Mouse (Mus musculus): Measurements from ENCODE around the gene Vps16.

The Vps16 gene

DNA sequence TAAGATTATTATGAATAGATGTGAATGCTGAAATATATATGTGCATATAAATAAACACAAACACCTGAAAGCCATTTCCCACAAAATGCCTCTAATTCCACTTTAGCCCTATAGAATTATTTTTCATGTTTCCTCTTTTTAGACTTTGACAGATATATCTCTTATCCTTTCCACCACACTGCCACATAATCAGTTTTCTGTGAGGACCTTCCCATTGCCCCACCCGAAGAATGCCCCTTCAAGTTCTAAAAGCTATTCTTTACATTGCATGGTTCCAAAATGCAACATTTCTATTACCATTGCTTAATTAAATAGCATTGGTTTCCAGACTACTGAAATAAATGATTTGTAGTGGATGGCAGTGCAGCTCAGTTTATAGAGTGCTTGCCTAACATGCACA lies 42.3 kb downstream of the Vps16 start:
- no peak for DNase-seq

DNA sequence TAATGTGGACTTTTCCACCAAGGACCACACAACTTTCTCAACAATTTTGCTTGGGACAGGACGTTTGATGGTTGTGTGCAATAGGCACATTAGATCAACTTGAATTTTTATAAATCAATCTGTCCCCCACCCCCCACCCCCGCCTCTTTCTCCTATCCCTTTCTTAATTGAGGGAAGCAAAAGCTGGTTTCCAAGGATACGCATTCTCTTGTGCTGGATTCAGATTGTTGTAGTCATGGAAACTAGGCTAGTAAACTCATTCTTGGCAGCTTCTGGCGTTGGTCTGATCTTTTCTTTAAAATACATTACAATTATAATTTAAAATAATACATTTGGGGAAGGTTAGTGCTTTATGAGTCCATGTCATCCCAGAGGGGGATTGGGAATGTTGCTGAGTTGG lies 45.2 kb downstream of the Vps16 start:
- DNase-seq = no peak

DNA sequence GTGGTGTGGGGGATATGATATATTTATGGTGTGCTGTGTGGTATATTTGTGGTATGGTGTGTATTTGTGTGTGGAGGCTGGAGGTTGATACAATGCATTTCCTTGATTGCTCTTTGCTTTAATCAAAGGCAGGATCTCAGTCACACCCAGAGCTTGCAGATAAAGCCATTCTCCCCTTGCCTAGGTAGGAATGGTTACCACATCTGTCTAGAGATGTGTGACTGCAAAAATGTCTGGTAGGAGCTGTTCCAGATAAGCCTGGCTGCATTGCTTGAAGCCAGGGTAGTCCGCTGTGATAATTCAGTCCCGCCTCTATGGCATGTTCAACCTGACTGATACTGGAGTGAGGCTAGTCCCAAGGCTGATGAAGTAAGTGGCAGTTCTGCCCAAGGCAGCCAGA lies 45.8 kb downstream of the Vps16 start:
- no peak for DNase-seq

DNA sequence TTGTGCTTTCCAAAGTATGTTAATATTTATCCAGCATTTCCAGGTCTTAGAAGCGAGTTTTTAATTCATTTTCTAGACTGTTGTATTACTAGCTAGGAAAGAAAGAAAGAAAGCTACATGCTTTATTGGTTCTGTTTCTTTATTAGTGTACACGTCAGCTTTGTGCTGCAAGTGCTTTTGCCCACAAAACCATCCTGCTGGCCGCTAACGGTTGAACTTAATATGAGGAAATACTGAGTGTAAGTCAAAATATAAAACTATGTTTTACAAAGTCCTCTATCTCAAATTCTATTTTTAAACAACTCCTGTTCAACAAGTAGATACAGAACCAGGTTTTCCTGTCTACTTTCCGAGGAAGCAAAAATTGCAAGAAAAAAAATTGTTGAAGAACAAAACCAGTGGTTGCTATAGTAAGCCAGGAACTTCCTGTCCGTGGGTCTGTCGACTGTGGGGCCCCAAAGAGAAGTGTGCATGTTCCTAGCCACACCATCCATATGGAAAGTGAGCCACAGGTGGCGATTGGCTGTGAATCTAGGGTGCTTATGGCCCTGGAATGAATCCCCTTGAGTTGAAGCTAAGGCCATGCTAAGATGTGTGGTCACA lies 48.9 kb downstream of the Vps16 start:
- DNase-seq = no peak

DNA sequence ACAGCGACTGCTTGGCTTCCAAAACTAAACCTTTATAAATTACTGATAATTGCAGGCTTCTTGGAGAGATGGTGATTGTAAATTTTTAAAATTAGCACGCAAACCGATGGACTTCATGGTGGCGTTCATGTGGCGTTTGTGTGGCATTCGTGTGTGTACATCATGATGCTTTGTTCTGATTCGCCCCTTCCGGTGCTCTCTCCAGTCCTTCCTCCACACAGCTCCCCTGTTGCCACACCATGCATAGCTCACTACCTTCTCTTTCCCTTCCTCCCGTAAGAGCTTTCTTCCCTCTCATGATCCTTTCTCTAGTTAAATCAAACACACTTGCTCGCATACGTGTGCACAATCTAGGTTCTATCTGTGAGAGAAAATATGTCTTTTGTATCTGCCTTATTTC lies 51.6 kb downstream of the Vps16 start:
- no peak for DNase-seq

DNA sequence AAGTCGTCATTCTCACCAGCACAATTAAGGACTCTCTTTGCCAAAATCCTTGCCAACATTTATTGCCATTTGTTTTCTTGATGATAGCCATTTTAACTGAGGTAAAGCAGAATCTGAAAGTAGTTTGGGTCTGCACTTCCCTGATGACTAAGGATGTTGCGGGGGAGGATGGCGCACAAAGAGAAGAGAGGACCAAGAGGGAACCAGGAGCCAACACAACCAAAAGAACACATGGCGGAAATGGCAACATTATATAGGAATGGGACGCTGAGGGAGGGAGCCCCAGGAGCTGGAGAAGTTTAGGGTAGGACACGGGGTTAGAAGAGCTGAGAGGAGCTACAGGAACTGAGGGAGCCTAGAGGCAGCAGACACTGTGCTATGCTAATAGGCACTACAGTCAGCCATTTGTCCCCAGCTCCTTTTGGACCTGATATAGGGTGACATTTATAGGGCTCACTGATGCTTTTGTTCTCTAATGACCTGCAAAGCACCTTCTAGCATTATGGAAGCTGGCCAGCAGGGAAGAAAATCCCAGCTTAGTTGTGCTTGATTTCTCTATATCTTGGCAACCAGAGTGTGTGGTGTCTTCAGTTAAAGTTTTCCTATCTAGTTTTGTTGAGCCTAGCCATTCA lies 52.6 kb downstream of the Vps16 start:
- DNase-seq = no peak

DNA sequence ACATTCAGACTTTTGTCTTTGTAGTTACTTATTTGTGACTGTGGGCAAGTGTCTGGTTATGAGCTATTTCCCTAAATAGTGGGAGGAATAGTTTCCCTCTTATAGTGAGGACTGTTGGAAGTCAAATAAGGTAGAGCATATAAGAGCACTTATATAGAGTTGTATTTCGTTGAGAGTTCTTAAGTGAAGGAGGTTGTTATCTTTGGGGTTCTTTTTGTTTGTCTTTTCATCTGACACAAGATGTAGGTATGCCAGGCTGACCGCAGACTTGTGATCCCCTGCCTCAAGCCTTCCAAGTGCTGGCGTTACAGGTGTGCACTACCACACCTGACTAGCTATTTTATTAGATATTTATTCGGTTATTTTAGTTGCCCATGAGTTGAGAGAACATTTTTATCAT lies 58.0 kb downstream of the Vps16 start:
- no peak for DNase-seq

DNA sequence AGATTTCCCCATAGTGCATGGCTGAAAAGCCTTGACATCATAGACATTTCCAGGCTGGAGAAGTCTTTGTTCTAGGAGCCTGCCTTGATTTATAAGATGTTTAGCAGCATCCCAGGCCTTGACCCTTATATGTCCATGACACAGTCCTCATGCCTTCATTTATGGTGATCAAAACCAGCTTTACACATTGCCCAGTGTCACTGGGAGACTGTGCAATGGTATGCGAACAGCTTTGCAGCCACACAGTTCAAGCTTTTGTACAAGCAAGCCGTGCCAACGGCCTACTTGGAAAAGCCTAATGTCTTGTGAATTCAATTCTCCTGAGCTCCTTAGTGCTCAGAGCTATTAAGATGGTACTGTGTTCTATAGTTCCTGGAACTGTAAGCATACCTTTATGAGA lies 58.6 kb downstream of the Vps16 start:
- DNase-seq = no peak

DNA sequence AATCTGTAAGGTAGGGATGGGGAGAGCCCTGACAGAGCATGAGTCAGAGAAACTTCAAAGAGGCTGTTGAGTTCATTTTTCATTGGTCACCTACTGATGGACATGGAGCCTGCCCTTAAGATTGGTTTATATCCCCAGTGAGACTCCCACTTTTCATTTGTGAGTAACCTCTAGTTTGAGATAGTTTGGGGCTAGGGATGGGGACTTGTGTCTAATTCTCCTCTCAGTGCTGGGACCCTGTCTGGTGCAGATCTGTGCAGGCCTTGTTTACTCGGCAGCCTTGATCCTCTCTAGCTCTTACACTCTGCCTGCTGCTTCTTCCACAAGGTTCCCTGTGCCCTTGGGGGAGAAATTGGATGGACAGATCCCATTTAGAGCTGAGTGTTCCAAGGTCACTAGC lies 60.1 kb downstream of the Vps16 start:
- DNase-seq = no peak

DNA sequence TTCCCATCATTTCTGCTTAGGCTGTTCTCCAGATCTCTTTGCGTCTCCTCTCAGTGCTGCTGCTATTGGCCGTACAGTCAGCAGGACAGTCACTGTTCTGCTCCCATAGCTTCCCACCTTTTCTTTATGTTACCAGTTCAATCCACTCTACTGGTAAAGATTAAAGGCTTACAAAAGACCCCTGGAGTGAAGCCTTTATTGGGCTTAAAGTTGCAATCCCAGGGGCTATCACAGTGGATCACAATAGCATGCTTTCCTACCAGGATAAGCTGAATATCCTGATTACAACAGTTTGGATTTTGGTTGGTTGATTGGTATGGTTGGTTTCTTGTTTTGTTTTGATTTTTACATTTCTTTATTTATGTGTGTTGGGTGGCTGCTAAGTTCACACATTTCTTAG lies 63.9 kb downstream of the Vps16 start:
- DNase-seq = no peak

DNA sequence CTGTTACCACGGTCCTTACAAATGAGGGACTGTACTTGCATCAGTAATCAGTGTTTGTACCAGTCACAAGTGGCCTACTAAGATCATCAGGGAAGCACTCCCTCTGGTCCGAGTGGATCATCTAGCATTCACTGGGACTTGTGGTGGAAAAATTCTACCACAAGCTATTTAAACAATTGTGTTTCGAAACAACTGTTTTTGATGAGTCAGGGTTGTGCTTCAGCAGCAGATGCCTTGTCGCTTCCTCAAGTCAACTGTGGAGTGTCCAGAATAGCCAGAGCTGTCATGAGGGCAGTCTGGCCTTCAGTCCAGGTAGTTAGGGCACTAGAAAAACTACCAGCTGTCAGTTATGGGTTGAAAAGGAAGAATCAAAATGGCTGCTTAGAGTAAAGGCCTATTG lies 64.5 kb downstream of the Vps16 start:
- DNase-seq = no peak

DNA sequence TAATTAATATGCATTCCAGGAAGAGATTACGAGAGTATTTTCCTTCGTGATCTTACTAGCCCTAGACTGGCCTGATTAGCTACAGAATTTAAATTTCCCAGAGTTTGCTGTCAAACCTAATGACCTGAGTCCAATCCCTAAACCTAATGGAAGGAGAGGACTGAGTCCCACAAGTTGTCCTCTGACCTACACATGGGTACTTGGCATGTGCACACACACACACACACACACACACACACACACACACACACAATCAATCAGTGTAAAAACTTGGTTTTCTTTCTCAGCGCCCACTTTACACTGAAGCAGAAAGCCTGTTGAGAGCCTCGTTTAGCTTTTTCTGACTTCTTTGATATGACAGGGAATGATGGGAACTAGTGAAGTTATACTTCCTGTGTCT lies 67.0 kb downstream of the Vps16 start:
- no peak for DNase-seq

DNA sequence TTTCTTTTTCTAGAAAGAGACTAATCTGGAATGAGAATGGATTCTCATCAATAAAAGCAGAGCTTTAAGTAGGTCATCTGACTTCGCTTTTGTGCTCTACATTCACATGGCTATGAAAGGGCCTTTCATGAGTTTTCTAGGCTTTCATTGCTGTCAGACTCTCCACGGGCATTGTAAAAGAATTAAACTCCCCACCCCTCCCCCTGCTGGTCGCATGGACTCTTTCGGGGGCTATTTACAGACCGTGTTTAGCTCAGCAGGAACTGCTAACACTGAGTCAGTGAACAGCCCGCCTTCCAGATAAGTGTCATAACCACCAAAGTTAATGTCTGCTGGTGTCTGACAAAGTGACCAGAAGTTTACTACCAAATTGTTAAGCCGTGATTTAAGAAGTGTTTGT lies 67.4 kb downstream of the Vps16 start:
- peak; percentile 32 for DNase-seq

Measured in cerebellum, adult 11-12 months (tissue).